Mouse (Mus musculus): ENCODE results near the gene Hmgcr.

The Hmgcr gene

DNA sequence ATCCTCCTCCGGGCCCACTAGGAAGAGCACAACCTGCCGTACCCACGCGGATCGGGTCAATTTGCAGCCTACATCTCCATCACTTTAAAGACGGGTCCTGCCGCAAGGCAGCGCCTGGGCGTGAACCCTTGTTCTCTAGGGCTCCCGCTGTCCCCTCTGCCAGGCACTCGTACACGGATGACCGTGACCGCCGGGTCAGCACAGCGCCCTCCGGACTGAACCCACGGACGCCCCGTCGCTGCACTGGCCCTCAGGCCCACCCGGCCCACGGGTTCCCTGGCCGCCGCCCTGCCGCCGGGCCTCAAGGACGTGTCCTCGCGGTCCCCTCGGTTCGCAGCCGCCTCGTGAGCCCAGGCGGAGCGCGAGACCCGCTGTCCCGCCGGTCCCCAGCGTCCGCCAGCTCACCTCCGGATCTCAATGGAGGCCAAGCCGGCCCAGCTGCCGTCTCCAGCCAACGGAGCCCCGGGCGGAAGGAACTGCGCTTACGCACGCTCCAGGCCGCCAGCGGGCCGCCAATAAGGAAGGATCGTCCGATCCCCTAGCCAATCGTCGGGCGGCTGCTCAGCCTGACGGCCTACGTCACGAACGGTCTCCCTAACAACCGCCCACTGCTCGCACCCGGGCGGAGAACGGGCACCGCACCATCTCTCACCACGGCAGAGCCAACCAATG, at the start of gene Hmgcr:
TSS of gene Hmgcr (minus strand) at position 531 of the 672 bp plus-strand sequence.
- DNase-seq (ENCODE audit: low spot score in 2 of 2): peak; percentile 90 to 96

DNA sequence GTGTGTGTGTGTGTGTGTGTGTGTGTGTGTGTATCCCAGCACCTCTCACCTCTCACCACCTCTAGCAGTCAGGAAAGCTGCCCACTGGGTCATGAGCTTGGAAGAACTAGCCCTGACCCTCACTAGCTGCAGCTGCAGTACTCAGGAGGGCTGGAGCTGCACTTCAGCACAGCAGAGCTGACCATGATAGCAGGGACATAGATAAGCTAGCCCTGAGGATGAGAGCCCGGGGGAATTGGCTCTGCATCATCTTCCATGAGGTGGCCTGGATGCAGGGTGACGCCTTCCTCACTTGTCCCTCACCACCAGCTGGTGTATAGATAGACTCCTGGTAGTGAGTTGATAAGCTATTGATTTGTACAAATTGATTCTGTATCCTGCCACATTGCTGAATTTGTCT, 49.3 kb upstream of the Hmgcr start:
- no peak for DNase-seq (ENCODE audit: low spot score in 2 of 2)

DNA sequence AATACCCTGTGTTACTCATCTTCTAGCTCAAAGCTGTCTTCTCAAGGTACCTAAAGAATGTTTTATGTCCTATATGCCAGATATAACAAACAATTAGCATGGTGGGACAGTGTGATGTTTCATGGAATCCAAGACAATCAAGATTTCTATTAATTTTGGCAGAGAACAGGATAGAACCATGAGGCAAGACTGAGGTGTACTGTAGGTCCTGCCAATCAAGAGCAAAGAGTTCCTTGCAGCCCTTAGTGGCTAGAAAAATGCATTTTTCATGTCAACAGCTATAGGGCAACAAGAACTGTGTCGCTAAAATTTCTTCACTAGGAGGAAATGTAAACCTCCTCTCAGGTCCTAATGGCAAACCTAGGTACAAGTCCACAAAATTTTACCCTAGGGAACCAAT, 47.1 kb upstream of the Hmgcr start:
- DNase-seq (ENCODE audit: low spot score in 2 of 2): no peak

DNA sequence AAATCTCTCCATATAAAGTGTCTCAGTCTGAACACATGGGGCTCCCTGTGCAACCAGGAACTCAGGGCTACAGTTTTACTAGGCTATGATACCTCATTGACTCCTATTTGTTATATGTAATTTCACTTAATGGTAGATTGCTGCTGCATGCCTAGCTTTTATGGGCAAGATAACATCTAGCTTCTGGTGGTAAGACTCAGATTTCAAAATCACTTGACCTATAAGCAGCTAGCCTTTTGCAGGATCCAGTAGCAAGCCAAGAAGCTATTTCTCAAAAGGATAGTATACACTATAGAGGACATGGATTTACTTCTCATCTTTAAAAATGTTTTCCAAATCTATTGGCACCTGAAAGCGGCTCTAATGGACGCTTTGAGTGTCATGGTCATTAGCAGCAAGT, 45.6 kb upstream of the Hmgcr start:
- DNase-seq (ENCODE audit: low spot score in 2 of 2): no peak

DNA sequence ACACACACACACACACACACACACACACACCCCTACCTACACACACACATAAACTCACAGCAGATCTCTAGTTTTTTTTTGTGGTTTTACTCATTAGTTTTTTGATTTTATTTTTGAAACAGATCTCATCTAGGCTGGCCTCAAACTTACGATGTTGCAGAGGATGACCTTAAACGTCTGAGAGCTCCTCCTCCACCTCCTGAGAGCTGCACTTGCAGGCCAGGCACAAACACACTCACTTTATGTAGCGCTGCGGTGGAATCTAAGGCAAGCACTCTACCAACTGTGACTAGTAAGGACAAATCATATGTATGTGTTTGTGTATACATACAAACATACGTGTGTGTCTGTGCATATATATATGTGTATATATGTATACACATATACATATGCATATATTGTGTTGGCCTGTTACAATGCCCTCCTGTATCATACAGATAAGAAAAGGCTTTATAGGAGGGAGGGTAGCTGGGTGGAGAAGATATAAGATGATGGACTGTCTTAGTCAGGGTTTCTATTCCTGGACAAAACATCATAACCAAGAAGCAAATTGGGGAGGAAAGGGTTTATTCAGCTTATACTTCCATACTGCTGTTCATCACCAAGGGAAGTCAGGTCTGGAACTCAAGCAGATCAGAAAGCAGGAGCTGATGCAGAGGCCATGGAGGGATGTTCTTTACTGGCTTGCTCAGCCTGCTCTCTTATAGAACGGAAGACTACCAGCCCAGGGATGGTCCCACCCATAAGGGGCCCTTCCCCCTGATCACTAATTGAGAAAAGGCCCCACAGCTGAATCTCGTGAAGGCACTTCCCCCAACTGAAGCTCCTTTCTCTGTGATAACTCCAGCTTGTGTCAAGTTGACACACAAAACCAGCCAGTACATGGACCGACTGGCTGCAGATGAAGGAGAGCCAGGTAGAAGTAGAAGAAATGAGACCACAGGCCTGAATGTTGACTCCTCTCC, 38.8 kb upstream of the Hmgcr start:
- no peak for DNase-seq (ENCODE audit: low spot score in 2 of 2)

DNA sequence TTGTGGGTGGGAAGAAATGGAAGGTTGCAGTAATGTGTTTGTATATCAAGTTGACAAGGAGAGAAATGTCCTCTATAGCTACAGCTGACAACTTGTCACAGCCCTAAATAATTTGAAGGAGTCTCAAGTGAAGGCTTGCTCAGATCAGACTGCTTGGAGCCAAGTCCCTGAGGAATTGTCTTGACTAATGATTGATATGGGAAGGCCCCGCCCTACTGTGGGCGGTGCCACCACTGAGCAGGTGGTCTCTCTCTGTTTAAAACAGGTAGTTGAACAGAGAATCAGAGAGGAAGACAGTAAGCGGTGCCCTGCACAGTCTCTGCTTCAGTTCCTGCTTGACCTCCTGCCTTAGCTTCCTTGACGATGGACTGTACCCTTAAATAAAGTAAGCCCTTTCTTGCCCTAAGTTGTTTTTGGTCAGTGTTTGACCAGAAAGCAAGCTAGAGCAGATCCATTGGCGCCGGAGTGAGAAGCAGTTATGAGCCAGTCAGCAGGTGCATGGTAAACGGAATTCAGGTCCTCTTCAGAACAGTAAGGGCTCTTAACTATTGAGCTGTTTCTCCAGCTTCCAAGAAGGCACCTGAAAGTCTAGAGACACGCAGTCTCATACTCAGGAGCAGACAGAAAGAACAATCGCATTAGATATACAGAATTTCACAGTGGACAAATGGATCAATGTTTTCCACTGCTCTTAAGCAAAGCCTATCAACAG, 32.0 kb upstream of the Hmgcr start:
- DNase-seq (ENCODE audit: low spot score in 2 of 2): no peak

DNA sequence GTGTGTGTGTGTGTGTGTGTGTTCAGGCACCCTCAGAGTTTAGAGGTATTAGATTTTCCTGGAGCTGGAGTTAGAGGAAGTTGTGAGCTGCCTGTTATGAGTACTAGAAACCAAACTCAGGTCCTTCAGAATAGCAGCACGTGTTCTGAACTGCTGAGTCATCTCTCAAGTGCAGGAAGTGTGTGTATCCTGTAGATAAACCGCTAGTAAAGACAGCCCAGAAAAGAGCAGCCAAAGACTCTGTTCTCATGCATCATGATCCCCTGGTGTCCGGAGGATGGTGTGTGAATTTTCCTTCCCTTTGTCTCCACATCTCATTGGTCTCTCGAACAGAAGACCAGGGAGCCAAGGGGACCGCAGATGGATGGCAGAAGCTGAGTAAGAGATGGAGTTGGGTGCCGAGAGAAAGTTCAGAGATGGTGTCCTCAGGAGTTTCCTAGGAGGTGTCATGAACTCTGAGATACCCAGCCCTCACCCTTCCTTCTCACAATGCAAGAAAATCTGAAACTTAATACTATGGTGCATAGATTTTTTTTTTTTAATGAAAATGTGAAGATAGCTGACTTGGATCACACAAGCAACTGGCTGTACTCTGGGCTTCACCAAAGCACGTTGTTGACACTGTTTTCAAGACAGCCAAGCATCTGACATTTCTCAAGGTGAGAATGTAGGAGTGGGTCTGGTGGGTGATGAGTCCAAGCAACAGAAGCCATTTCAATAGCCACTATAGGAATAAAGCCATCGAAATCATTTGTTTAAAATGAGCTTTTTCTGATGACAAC, 27.3 kb upstream of the Hmgcr start:
- DNase-seq (ENCODE audit: low spot score in 2 of 2): peak; percentile 49 to 58

DNA sequence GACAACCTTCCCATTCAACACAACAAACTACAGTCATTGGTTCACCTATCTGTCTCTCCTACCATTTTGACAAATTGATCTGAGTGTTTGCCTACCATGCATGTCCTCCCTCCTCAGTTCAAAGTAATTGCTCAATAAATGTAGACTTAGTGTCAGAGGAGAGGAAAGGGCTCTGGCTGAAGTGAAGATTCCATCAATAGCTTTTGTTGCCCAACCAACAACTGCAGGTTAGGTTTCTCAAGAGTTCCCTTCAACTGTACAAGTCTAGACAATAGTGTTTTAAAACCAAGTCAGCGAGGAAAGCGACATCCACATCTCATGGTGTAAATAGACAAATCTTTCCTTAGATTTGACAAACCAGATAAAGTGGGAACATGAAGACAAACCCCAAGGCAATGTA, 24.7 kb upstream of the Hmgcr start:
- no peak for DNase-seq (ENCODE audit: low spot score in 2 of 2)

DNA sequence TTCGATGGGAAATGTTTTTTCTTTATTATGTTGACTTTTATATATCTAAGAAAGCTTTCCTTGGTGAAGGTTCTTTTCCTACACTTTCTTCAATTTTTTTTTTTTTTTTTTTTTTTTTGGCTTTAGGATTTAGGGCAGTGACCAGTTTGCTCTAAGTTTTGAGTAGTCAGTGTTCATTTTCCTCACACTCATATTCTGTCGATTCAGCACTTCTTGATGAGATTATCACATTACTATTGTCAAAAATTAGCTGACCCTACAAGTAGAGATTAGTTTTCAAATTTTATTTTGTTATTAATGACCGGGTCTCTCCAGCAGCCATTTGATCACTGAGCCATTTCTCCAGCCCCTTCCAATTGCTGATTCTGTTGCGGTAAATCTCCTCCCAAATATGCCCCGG, 19.2 kb upstream of the Hmgcr start:
- no peak for DNase-seq (ENCODE audit: low spot score in 2 of 2)

DNA sequence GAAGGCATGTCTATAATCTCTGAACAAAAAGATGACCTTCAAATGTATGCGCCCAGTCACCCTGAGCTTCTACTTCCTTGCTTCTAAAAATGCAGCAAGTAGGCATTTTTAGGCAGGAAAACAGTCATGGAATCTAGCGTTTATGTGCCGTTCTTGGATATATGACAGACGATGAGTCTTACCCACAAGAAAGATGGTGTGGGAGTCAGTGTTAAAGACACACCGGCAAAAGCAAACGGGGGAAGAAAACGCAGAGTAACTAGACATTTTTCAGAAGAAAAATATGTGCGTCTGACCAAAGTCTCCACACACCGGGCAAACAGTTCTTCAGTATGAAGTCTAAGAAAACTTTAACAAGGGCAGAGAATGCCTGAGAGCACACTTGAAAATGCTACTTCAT, 16.5 kb upstream of the Hmgcr start:
- DNase-seq (ENCODE audit: low spot score in 2 of 2): no peak

DNA sequence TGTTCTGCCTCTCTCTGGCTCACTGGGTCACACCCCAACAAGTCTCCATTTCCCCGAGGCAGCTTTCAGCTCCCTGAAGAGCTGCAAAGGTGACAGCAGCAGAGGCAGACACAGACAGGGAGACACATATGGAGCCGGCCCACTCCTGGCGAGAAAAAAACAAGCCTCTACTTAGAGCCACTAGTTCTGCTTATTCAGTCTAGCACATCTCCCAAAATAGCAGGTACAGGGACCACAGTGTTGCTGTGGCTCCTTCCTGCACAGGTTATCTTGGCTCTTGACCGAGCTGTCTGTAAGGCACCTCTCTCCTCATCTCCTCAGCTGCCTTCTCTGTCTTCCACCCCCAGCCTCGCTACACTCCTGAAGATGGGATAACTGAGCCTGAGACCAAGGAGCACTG, 14.0 kb upstream of the Hmgcr start:
- no peak for DNase-seq (ENCODE audit: low spot score in 2 of 2)

DNA sequence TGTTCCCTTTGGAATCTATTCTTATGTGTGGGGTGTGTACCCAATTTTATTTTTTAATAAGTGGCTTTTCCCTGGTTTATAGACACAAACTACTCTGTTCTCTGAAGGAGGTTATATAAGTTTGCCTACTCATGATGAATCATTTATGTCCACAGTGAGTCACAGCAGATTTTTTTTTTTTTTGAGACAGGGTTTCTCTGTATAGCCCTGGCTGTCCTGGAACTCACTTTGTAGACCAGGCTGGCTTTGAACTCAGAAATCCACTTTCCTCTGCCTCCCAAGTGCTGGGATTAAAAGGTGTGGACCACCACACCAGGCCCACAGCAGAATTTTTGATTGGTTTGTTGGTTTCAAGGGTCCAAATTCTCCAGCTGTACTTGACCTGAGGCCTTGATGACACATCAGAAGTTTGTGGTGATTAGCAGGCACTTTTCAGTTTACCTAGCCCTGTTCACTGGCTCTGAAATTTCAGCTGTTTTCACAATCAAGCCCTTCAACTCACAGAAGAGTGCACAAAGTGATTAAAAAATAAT, 10.4 kb upstream of the Hmgcr start:
- DNase-seq (ENCODE audit: low spot score in 2 of 2): no peak

DNA sequence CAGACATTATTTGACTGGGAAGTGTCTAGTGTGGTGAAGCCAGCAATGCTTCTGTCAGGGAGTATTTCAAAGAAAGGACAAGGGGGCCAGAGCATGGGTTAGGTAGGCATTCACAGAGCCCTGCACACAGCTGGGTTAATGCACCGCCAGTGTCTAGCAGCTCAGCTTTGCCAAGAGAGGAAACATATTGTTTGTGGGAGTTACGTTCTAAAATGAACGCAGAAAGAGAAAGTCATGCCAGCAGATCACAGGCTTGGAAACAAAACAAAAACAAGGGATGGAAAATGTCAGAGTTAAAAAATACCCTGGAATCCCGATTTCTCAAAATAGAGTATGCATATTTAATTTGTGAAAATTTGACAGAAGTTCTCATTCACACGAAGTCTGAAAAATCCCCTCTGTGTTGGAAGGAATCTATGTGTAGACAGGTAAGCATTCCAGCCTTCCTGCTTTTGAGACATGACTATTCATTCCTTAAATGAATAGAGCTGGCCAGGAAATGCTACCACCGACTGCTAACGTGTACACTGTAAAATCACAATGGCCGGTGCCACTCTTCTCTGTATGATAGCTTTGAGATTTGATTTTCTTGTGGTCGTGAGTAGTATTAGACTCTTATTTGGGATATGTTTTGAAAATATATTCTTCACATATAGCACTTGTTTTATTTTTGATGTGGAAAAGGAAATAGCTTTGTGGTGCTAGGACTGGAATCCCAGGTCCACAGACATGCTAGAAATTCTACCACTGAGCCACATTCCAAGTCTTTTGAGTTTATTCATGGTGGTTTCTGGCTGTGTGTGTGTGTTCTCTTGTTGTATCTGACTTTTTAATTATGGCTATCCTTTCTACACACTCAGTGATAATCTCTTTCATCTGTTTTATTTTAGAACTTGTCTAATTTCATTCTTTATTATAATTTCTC, 9.7 kb upstream of the Hmgcr start:
- no peak for DNase-seq (ENCODE audit: low spot score in 2 of 2)

DNA sequence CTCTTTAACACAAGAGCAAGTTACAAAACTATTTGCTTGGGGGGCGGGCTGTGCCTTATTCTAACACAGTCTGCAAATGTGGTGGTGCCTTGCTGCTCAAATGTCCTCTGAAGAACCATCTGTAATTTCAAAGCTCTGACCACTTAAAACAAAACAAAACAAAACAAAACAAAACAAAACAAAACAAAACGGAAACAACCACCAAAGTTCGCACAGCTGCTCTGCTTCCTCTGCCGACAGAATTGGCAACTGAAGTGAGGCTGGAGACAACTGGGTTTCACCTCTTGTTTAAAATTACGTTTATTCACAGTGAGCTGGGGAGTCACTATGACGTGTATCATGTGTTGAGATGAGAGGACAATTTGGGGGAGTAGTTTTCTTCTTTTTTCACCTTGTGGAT, 7.9 kb upstream of the Hmgcr start:
- no peak for DNase-seq (ENCODE audit: low spot score in 2 of 2)

DNA sequence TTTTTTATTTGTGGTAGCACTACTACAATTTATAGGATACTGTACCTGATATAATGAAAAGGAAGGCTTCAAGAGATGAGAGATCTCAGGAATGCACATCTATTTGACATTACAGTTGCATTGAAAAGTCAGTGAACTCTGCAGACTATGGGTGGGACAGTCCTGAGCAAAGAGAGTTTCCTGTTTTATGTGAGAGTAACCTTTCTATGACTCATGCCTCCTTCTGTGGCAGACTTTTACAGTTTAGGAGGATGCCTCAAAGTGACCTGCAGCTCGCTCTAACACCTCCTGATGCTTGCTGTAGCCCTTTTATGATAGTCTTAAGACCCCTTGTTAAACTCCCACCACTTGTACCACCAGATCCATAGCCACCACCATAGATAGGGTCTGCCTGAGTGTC, 6.3 kb upstream of the Hmgcr start:
- DNase-seq (ENCODE audit: low spot score in 2 of 2): no peak

DNA sequence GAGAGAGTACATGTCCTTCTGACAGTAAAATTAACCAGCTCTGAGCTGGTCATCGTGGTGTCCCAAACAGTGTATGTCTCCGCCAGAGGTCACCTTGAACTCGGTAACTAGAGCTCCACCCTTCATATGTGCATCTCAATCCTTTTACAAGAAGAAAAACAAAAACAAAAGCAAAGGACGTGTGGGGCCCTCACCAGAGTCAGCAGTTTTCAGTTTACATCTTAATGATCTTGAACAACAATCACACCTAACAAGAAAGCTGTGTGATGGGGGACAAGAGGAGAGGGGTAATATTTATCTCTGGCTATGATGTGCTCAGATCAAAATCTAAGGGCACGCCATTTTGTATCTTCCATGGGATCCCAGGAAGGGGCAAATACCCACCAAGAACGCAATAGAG, 5.0 kb upstream of the Hmgcr start:
- DNase-seq (ENCODE audit: low spot score in 2 of 2): no peak

DNA sequence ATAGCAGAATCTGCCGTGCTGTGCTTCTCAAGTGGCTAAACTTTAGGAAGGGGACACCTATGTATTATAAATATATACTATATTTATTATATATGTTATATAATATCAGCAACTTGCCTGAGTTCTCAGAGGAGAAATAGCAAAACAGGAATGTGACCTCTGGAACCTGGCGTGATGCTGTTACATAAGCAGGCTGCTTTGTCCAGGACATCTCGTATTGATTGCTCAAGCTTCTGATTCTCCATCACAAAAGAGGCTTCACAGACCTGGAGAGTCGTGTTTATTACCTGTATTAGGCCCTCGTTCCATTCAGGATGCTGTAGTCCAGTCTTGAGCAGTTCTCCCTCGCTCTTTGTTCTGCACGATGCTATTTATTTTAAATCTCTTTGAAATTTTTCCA, 3.1 kb upstream of the Hmgcr start:
- no peak for DNase-seq (ENCODE audit: low spot score in 2 of 2)

DNA sequence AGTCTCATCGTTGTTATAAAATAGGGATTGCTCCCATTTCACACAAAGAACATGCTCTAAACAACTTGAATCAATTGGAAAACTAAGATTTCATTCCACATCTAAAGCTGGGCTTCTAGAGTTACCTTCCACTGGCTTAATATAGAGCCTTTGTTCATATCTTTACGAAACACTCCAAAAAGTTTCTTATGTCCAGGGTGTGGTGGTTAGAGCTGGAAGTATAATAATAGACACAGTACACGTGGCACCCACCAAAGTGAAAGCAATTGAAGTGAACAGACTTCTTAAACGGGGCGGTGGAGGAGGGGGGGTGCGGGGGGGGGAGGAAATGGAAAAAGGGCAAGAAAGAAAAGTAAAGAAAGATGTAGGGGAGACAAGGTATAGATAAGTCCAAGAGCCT, 1.5 kb upstream of the Hmgcr start:
- DNase-seq (ENCODE audit: low spot score in 2 of 2): no peak

DNA sequence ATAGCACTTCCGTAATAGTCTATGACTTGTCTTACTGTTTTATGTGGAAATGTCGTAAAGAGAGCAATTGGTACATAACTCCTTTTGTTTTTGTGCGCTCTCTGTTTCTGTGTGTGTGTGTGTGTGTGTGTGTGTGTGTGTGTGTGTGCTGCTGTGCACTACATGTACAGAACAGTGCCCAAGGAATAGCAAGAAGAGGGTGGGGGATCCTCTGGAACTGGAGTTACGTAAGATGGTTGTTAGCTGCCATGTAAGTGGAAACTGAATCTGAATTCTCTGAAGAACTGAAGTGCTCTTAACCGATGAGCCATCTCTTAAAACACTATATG, 1.1 kb upstream of the Hmgcr start:
- DNase-seq (ENCODE audit: low spot score in 2 of 2): no peak

DNA sequence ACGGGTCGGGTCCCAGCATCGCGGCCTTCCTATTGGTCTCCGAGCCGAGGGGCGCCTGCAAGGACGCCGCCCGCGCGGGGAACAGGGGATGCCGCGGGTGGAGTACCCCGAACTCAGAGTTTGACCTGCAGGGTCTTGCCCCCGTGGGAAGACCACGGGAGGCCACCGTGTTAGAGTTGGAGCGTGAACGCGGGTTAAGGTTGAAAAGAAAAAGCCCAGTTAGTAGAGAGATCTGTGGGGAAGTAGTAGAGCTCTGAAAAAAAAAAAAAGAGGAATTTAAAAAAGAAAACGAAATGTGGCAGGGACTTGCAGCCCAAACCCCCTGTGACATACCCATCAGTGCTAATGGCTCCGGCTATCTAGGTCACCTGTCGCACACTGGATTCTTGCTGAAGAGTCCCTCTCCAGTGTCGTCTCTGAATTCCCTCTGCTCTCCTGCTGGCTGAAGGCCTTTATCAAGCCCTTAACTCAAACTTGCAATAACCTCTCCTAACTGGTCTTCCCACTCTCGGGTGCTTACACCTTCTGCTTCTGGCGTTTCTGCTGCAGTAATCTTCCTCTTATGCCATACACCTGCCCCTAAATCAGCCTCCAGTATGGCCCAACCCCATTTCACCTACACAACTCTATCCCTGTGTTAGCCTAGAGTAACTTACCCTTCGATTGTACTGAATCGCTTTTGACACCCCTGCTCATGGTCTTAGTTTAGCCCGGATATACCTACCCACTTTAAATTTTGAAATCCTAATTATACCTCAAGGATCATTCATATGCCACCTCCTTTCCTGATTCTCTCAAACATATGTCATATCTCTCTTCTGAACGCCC, 556 bp upstream of the Hmgcr start:
- peak in 1 of 2 experiments; percentile 26 for DNase-seq (ENCODE audit: low spot score in 2 of 2)
